Mouse (Mus musculus) E14TG2a.4 (cell line): ENCODE measurements around the gene Lsamp.
"Not testable (repeated sequence)": the region's sequence is repeated elsewhere in the genome, so short reads cannot be mapped to it uniquely, and the experiment has no call there.

Experiments
- H3K27me3 ChIP-seq: 2 replicates; pipeline ENCODE4 v1.6.1; 2014; ENCODE audit warnings: low read length, control low read depth; ENCODE audit not compliant: insufficient read depth
- H3K36me3 ChIP-seq: 2 replicates; pipeline ENCODE4 v1.6.1; 2014; ENCODE audit warnings: low read length, control low read depth; ENCODE audit not compliant: insufficient read depth
- H3K4me1 ChIP-seq: replicated peaks from 2 replicates; pipeline ENCODE4 v1.6.1; 2014; ENCODE audit warnings: low read depth, low read length, control low read depth
- H3K4me3 ChIP-seq: replicated peaks from 2 replicates; pipeline ENCODE4 v1.5.1; 2014; ENCODE audit warnings: mild to moderate bottlenecking, low read length
- H3K9me3 ChIP-seq: 2 replicates; pipeline ENCODE4 v1.6.1; 2014; ENCODE audit warnings: low read length, control low read depth
- CTCF ChIP-seq: conservative IDR thresholded peaks from 2 replicates; pipeline ENCODE4 v1.5.1; 2014; ENCODE audit warnings: low read length
- NANOG ChIP-seq: IDR thresholded peaks from 2 replicates; pipeline ENCODE4 v1.6.1; 2014; ENCODE audit warnings: borderline replicate concordance, low read length, mixed read lengths
- POU5F1 ChIP-seq: IDR thresholded peaks from 2 replicates; pipeline ENCODE4 v1.6.1; 2014; ENCODE audit warnings: low read length, borderline replicate concordance

Lsamp gene

GRCm38 (mm10) chr16:41938258-41938657 lies 1954.1 kb downstream of the Lsamp start:
- Histone ChIP-seq H3K4me3 (no peak overlapping the region), H3K36me3 (no peaks in the 10 kb centered on the region), H3K4me1 (no peaks in the 10 kb centered on the region), H3K9me3 (no peaks in the 10 kb centered on the region), H3K27me3 (no peaks in the 10 kb centered on the region)
- TF ChIP-seq NANOG (no peak), POU5F1 (no peak), CTCF (no peak)

DNA sequence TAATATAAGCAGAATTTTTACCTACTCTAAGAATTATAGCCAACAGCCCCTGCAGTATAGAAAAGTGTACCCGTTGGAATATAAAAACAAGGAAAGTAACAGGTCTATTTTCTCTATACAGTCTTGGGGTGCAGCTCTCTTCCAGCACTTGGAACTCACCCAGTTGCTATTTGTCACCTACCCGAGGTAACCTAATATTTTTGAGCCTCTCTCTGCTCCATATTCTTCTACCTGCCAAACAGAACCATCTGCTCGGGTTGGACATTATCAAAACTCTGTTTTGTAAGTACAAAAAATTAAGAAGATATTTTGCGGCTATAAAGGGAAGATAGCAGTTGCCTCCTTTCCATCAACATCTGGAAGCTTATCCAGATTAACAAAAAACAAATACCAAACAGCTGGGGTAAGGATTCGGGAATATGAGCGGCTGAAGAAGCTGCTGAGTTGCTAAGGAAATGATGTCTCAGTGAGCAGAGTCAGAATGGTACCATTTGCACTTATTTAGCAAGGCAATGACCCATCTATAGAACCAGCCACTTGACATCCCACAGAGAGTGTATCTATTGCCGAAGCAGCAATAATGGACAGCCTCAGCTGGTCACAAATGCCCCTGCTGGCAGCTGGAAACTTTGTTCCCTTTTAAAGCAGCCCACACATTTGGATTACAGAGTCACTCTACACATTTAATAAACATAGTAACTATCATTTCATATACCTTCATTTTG lies 1957.6 kb downstream of the Lsamp start:
- Histone ChIP-seq H3K4me3 (no peak overlapping the region), H3K27me3 (no peaks in the 10 kb centered on the region), H3K36me3 (no peaks in the 10 kb centered on the region), H3K9me3 (no peaks in the 10 kb centered on the region), H3K4me1 (no peaks in the 10 kb centered on the region)
- TF ChIP-seq CTCF, result no peak
- TF ChIP-seq NANOG, result no peak
- no peak for TF ChIP-seq POU5F1

DNA sequence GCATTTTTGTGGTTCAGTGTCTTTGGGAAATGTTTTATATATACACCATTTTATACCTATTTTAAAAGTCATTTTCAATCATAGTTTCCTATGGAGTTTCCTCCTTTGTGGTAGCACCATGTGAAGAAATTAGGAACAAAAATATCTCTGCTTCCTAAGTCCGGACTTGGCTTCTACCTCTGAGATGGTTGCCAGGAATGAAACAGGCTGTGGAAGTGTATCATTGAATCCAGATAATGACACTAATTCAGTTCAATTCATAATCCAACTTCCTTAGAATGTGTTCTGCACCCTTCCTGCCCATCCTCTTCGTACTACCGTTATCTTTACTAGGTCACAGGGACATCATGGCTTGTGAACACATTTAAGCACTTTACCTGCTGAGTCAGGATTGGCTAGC lies 1973.7 kb downstream of the Lsamp start:
- Histone ChIP-seq H3K27me3 (no peaks in the 10 kb centered on the region), H3K36me3 (no peaks in the 10 kb centered on the region), H3K9me3 (peaks cover 16% of the 10 kb centered on the region), H3K4me1 (no peaks in the 10 kb centered on the region), H3K4me3 (no peak overlapping the region)
- TF ChIP-seq NANOG, result no peak
- no peak for TF ChIP-seq POU5F1
- no peak for TF ChIP-seq CTCF

DNA sequence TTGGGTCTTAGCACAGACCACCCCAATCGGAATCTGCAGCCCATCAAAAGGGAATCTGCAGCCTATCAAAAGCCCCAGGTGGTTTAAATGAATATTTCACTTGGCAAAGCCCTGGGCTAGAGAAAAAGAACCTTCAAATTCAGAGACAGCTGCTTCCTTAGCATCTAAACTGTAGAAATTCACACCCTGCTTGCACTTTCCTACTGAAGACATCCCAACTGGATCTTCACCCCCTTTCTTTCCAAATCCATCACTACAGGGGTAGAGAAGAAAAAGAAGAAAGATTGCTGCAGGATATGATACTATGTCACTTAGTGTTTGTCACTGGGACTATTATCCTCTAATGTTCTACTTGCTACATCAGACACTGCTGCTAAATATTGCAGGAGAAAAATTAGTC lies 1981.5 kb downstream of the Lsamp start:
- TF ChIP-seq CTCF (no peak), NANOG (no peak), POU5F1 (no peak)
- no peaks in the 10 kb centered on the region for H3K27me3 ChIP-seq
- no peaks in the 10 kb centered on the region for H3K4me1 ChIP-seq
- no peaks in the 10 kb centered on the region for H3K36me3 ChIP-seq
- no peaks in the 10 kb centered on the region for H3K9me3 ChIP-seq
- no peak overlapping the region for H3K4me3 ChIP-seq

DNA sequence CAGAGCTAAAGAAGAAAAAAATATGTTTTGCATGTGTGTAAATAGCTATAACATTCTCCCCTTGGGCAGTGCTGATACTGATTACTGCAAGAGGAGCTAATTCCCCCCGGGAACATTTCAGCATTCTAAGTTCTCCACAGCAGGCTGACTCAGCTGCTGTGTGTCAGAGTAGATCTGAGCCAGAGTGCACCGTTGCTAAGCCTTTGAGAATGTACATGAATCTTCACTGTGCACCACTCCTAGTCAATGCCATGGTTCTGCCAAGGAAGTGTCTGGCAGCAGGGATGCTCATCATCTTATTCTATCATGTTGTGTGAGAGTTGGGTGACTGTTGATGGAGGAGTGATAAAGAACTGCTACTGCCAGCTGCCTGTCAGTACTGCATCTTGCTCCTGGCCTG lies 1985.1 kb downstream of the Lsamp start:
- TF ChIP-seq POU5F1 (no peak), CTCF (no peak), NANOG (no peak)
- Histone ChIP-seq H3K27me3 (no peaks in the 10 kb centered on the region), H3K36me3 (no peaks in the 10 kb centered on the region), H3K9me3 (no peaks in the 10 kb centered on the region), H3K4me1 (no peaks in the 10 kb centered on the region), H3K4me3 (no peak overlapping the region)

DNA sequence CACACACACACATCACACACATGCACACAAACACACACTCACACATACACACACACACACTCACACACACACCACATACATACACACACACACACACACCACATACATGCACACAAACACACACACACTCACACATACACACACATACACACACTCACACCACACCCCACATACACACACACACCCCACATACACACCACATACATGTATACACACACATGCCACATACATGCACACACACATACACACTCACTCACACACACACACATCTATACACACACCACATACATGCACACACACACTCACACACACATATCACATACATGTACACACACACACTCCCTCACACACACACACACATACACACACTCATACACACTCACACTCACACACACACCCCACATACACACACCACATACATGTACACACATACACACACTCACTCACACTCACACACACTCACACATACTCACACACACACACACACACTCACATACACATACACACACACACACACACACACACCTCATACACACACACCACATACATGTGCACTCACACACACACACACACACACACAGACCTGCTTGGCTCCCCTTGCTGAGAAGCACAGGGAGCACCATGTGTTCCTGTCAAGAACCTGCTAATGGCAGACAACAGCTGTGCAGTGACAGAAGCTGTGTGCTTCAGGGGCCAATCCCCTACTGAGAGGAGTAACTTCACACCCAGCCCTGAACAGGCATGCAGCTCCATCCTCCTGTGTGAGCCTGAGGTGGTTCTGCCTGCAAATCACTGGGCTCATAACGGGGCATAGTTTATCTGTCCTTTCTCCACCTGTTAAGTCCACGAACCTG lies 1990.9 kb downstream of the Lsamp start:
- H3K9me3 ChIP-seq, result no peaks in the 10 kb centered on the region
- no peak overlapping the region for H3K4me3 ChIP-seq
- TF ChIP-seq NANOG (no peak), CTCF (no peak), POU5F1 (no peak)
- H3K36me3 ChIP-seq, result no peaks in the 10 kb centered on the region
- no peaks in the 10 kb centered on the region for H3K27me3 ChIP-seq
- no peaks in the 10 kb centered on the region for H3K4me1 ChIP-seq

DNA sequence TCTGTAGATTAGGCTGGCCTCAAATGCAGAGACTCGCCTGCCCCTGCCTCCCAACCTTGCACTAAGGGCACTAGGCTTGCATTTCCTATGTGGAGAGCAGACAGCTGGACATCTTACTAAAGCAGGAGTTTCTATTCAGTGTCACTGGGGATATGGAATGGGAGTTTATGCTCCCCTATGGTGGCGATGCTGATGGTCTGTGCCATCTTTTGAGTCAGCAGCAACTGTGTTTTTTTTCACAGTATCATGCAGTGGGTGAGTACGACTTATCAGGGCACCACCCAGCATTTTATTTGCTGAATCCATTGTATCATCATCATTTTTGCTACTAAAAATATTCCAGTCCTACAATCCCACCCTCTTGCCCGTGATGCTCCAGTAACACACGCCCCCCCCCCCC lies 1992.7 kb downstream of the Lsamp start:
- TF ChIP-seq CTCF, result no peak
- no peak for TF ChIP-seq POU5F1
- H3K27me3 ChIP-seq, result no peaks in the 10 kb centered on the region
- H3K4me1 ChIP-seq, result no peaks in the 10 kb centered on the region
- no peaks in the 10 kb centered on the region for H3K36me3 ChIP-seq
- H3K9me3 ChIP-seq, result no peaks in the 10 kb centered on the region
- H3K4me3 ChIP-seq, result no peak overlapping the region

GRCm38 (mm10) chr16:41996956-41997355 lies 2012.8 kb downstream of the Lsamp start:
- no peaks in the 10 kb centered on the region for H3K36me3 ChIP-seq
- H3K4me1 ChIP-seq, result no peaks in the 10 kb centered on the region
- TF ChIP-seq NANOG (no peak), POU5F1 (no peak), CTCF (no peak)
- H3K4me3 ChIP-seq, result no peak overlapping the region
- H3K27me3 ChIP-seq, result no peaks in the 10 kb centered on the region
- no peaks in the 10 kb centered on the region for H3K9me3 ChIP-seq

DNA sequence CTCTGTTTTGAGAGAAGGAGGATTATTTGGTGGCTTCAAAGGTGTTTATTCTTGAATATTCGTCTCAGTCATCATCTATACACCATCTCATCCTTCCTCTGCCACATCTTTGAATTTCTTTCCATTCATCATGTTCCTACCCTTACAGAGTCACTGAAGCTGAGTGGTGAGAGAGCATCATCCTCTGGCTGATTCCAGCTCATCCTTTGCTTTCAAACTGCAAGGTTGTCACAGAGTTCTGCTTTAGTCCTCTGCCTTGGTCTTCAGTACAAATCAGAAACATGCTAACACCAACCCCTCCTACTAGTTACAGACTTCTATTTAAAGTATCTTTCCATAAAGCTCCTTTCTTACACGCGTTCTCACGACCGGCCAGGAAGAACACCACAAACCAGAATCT lies 2018.8 kb downstream of the Lsamp start:
- TF ChIP-seq NANOG (no peak), CTCF (no peak)
- peaks cover 10% of the 10 kb centered on the region for H3K9me3 ChIP-seq
- H3K4me1 ChIP-seq, result no peaks in the 10 kb centered on the region
- no peaks in the 10 kb centered on the region for H3K36me3 ChIP-seq
- no peaks in the 10 kb centered on the region for H3K27me3 ChIP-seq
- no peak overlapping the region for H3K4me3 ChIP-seq

- H3K27me3 ChIP-seq, H3K36me3 ChIP-seq, H3K4me1 ChIP-seq, H3K4me3 ChIP-seq: not testable (repeated sequence)
- peaks cover 10% of the 10 kb centered on the region for H3K9me3 ChIP-seq
Observed at GRCm38 (mm10) chr16:42003506-42003905, 2019.3 kb downstream of the Lsamp start.
